ENCODE assay signal across 8 mouse cellular contexts in genomic region chr5:130001356-130001987, GRCm38 (mm10). TPM values are rescaled to one million over a fixed set of nuclear protein-coding genes. Genes with fewer than 3 reads are reported as not detected.
DNase-seq lines count a peak whose midpoint lies in the region; ATAC-seq and TF ChIP-seq lines count a peak whose summit lies in the region.

No protein-coding gene starts in this region.

- H3ac ChIP-seq in myocyte (ENCODE audit: control insufficient read depth, insufficient read length): no peak overlapping the region

- H3K4me1 ChIP-seq in kidney, embryonic 15.5 days: peaks cover 17% of the 10 kb centered on the region
- peaks cover 19% of the 10 kb centered on the region for H3K4me1 ChIP-seq in limb, embryonic 12.5 days (replicated peaks)

- no peaks in the 10 kb centered on the region for H3K27me3 ChIP-seq in kidney, embryonic 15.5 days
- no peaks in the 10 kb centered on the region for H3K27me3 ChIP-seq in limb, embryonic 12.5 days
- H3K27me3 ChIP-seq in myocyte (ENCODE audit: control insufficient read depth, insufficient read depth, insufficient read length): no peaks in the 10 kb centered on the region

- DNase-seq in kidney, adult 9 months: no peak
- DNase-seq in urinary bladder, postnatal 10 days (ENCODE audit: low spot score): no peak
- no peak for DNase-seq in left cerebral cortex, adult 8-10 months (ENCODE audit: low spot score in 2 of 2)
- no peak for DNase-seq in MN1 (ENCODE audit: low spot score)

- H3K9ac ChIP-seq in kidney, embryonic 15.5 days: no peak overlapping the region
- peak overlapping the region; percentile 69 for H3K9ac ChIP-seq in limb, embryonic 12.5 days (replicated peaks)

- peaks cover 8% of the 10 kb centered on the region for H3K9me3 ChIP-seq in kidney, embryonic 15.5 days (replicated peaks)
- peaks cover 15% of the 10 kb centered on the region; the same call in 1 of the 2 replicates for H3K9me3 ChIP-seq in limb, embryonic 12.5 days

- TF ChIP-seq POLR2A in myocyte (IDR thresholded peaks at IDR 0.05; ENCODE audit: insufficient read length, low read depth): no peak

- ATAC-seq in kidney, embryonic 15.5 days (replicated peaks; ENCODE audit: low FRiP score): no peak
- peak; percentile 34 for ATAC-seq in common myeloid progenitor, adult 5-6 weeks (replicated peaks; ENCODE audit: low read depth, poor library complexity, severe bottlenecking)
- ATAC-seq in limb, embryonic 12.5 days (ENCODE audit: insufficient number of reproducible peaks, insufficient read depth, low FRiP score, low TSS enrichment, low read depth): no peak

- peak overlapping the region; percentile 70 for H3K4me3 ChIP-seq in kidney, embryonic 15.5 days (replicated peaks)
- H3K4me3 ChIP-seq in limb, embryonic 12.5 days (replicated peaks): peak overlapping the region; percentile 67
- peak overlapping the region; percentile 49 for H3K4me3 ChIP-seq in myocyte

- H3K36me3 ChIP-seq in kidney, embryonic 15.5 days: peaks cover 11% of the 10 kb centered on the region
- H3K36me3 ChIP-seq in limb, embryonic 12.5 days: peaks cover 14% of the 10 kb centered on the region
- H3K36me3 ChIP-seq in myocyte (ENCODE audit: control insufficient read depth, insufficient read depth): no peaks in the 10 kb centered on the region

- no peak overlapping the region for H3K27ac ChIP-seq in kidney, embryonic 15.5 days
- H3K27ac ChIP-seq in limb, embryonic 12.5 days: 0 out of 2 replicates have a peak overlapping the region, but pooled peaks have one; percentile 83

- WGBS in kidney, embryonic 15.5 days: 48% methylated on average over 5 of the region's 5 CpGs
- 69% methylated on average over 5 of the region's 5 CpGs for WGBS in limb, embryonic 12.5 days

- H3K79me2 ChIP-seq in myocyte (ENCODE audit: control insufficient read depth, insufficient read depth): no peaks in the 10 kb centered on the region

- peak overlapping the region; percentile 78 for H3K4me2 ChIP-seq in kidney, embryonic 15.5 days
- H3K4me2 ChIP-seq in limb, embryonic 12.5 days: peak overlapping the region; percentile 72
- peak overlapping the region; percentile 74 for H3K4me2 ChIP-seq in myocyte (ENCODE audit: low read depth)

TF ChIP-seq in myocyte, 11 proteins besides CTCF, POLR2A, EP300 and RAD21:
- TF ChIP-seq USF1 (IDR thresholded peaks at IDR 0.05; ENCODE audit: low read depth): no peak
- TF ChIP-seq MYOG (IDR thresholded peaks at IDR 0.05; ENCODE audit: control insufficient read depth in 1 of 3, insufficient read depth in 1 of 3, insufficient read length in 2 of 3, low read depth in 2 of 3): no peak
- TF ChIP-seq TCF12 (IDR thresholded peaks at IDR 0.05; ENCODE audit: insufficient read depth, poor library complexity, severe bottlenecking): no peak
- no peak for TF ChIP-seq POLR2AphosphoS2 (IDR thresholded peaks at IDR 0.05; ENCODE audit: insufficient read length, low read depth)
- TF ChIP-seq CEBPB (IDR thresholded peaks at IDR 0.05; ENCODE audit: insufficient read depth, poor library complexity, severe bottlenecking): no peak
- TF ChIP-seq MYOD1 (IDR thresholded peaks at IDR 0.05; ENCODE audit: control insufficient read depth in 1 of 3, insufficient read length in 2 of 3, low read depth in 2 of 3): no peak
- TF ChIP-seq E2F4 (IDR thresholded peaks at IDR 0.05; ENCODE audit: insufficient read depth): no peak

RNA-seq across cellular contexts. Expression of gene Gusb, which starts 1.4 kb away (rescaled TPM):
- polyA plus RNA-seq in kidney, embryonic 15.5 days (2015; fragmentation: Nextera tagmentation; extraction: Ambion mirVana): 53.7 and 55.2 TPM in 2 replicates
- 50.5 and 61.8 TPM in 2 replicates for total RNA-seq in common myeloid progenitor, adult 5-6 weeks (2017)
- polyA plus RNA-seq in limb, embryonic 12.5 days (2016; fragmentation: Nextera tagmentation; extraction: Ambion mirVana): 43.0 and 45.7 TPM in 2 replicates
- 35.0 TPM for polyA plus RNA-seq in myocyte (2012; fragmentation: generic; extraction: Trizol)
- 10 to 100 TPM; 12.7 to 40.4 (median 22.1) TPM for total RNA-seq in left cerebral cortex, adult 8-10 months (2022)

RNA-seq across cellular contexts. Expression of gene Asl, which starts 27.6 kb away (rescaled TPM):
- 49.9 and 50.6 TPM in 2 replicates for polyA plus RNA-seq in kidney, embryonic 15.5 days (2015; fragmentation: Nextera tagmentation; extraction: Ambion mirVana)
- total RNA-seq in common myeloid progenitor, adult 5-6 weeks (2017): 16.8 and 25.2 TPM in 2 replicates
- 29.5 and 29.6 TPM in 2 replicates for polyA plus RNA-seq in limb, embryonic 12.5 days (2016; fragmentation: Nextera tagmentation; extraction: Ambion mirVana)
- polyA plus RNA-seq in myocyte (2012; fragmentation: generic; extraction: Trizol): 45.8 TPM
- 10 to 100 TPM; 22.9 to 28.0 (median 25.9) TPM for total RNA-seq in left cerebral cortex, adult 8-10 months (2022)

RNA-seq across cellular contexts. Expression of gene Crcp, which starts 27.6 kb away (rescaled TPM):
- polyA plus RNA-seq in kidney, embryonic 15.5 days (2015; fragmentation: Nextera tagmentation; extraction: Ambion mirVana): 39.0 and 40.6 TPM in 2 replicates
- total RNA-seq in common myeloid progenitor, adult 5-6 weeks (2017): 40.0 and 42.2 TPM in 2 replicates
- 39.6 and 46.0 TPM in 2 replicates for polyA plus RNA-seq in limb, embryonic 12.5 days (2016; fragmentation: Nextera tagmentation; extraction: Ambion mirVana)
- 30.8 TPM for polyA plus RNA-seq in myocyte (2012; fragmentation: generic; extraction: Trizol)
- 10 to 100 TPM; 26.7 to 32.6 (median 30.1) TPM for total RNA-seq in left cerebral cortex, adult 8-10 months (2022)

RNA-seq across cellular contexts. Expression of gene Vkorc1l1, which starts 59.7 kb away (rescaled TPM):
- polyA plus RNA-seq in kidney, embryonic 15.5 days (2015; fragmentation: Nextera tagmentation; extraction: Ambion mirVana): 26.3 and 30.2 TPM in 2 replicates
- 39.8 and 42.5 TPM in 2 replicates for total RNA-seq in common myeloid progenitor, adult 5-6 weeks (2017)
- polyA plus RNA-seq in limb, embryonic 12.5 days (2016; fragmentation: Nextera tagmentation; extraction: Ambion mirVana): 35.8 and 36.7 TPM in 2 replicates
- polyA plus RNA-seq in myocyte (2012; fragmentation: generic; extraction: Trizol): 13.2 TPM
- 10 to 100 TPM; 45.5 to 56.9 (median 50.1) TPM for total RNA-seq in left cerebral cortex, adult 8-10 months (2022)
